Comparison of ENCODE assay signal across 8 mouse cellular contexts in genomic region chr14:55788256-55789050, GRCm38 (mm10). TPM values are rescaled to one million over a fixed set of nuclear protein-coding genes. Genes with fewer than 3 reads are reported as not detected.
DNase-seq lines count a peak whose midpoint lies in the region; ATAC-seq lines count a peak whose summit lies in the region.

TSS of gene Ripk3 (minus strand) at chr14:55788865.

- H3K4me2 ChIP-seq in intestine, embryonic 14.5 days (ENCODE audit: low read length): peak within 1 kb of the TSS; percentile 89
- H3K4me2 ChIP-seq in neural tube, embryonic 14.5 days (ENCODE audit: low read depth, low read length): peak within 1 kb of the TSS; percentile 35

- peak within 1 kb of the TSS; percentile 54 for H3K4me3 ChIP-seq in intestine, embryonic 14.5 days (ENCODE audit: low read depth, low read length)
- H3K4me3 ChIP-seq in neural tube, embryonic 14.5 days (ENCODE audit: low read depth, low read length): peak within 1 kb of the TSS; percentile 18; the same call in 1 of the 2 replicates

- DNase-seq in R1 (ENCODE audit: low read depth, low spot score): peak; percentile 83
- DNase-seq in gastrocnemius, postnatal 25 days: peak; percentile 17
- DNase-seq in intestine, embryonic 14.5 days (ENCODE audit: low spot score): peak; percentile 75
- peak; percentile 72 to 75 for DNase-seq in lung, adult 18-20 months
- no peak for DNase-seq in cerebellum, adult 8-10 months
- no peak for DNase-seq in left cerebral cortex, adult 11 months (ENCODE audit: low spot score)

- no peaks in the 10 kb centered on the region for H3K9me3 ChIP-seq in intestine, embryonic 14.5 days (ENCODE audit: control insufficient read depth, low read length)
- no peaks in the 10 kb centered on the region for H3K9me3 ChIP-seq in neural tube, embryonic 14.5 days (ENCODE audit: control insufficient read depth, low read length)

- peak within 1 kb of the TSS; percentile 53 for H3K9ac ChIP-seq in intestine, embryonic 14.5 days (ENCODE audit: low read length)
- H3K9ac ChIP-seq in neural tube, embryonic 14.5 days (replicated peaks; ENCODE audit: low read depth, low read length): no peak within 1 kb of the TSS

- peaks cover 25% of the 10 kb centered on the region for H3K27me3 ChIP-seq in intestine, embryonic 14.5 days (replicated peaks; ENCODE audit: control insufficient read depth, insufficient read depth, low read length)
- H3K27me3 ChIP-seq in neural tube, embryonic 14.5 days (ENCODE audit: control insufficient read depth, insufficient read depth, low read length): peaks cover 33% of the 10 kb centered on the region

- H3K36me3 ChIP-seq in intestine, embryonic 14.5 days (ENCODE audit: control insufficient read depth, insufficient read depth, low read length): no peaks in the 10 kb centered on the region
- no peaks in the 10 kb centered on the region for H3K36me3 ChIP-seq in neural tube, embryonic 14.5 days (ENCODE audit: control insufficient read depth, insufficient read depth, low read length)

- peak; percentile 97 for ATAC-seq in CD4-positive, CD25-positive, alpha-beta regulatory T cell, adult 4 months
- peak; percentile 44; the same call in 1 of the 2 replicates for ATAC-seq in intestine, embryonic 14.5 days (replicated peaks; ENCODE audit: low FRiP score, low TSS enrichment, low read depth)
- no peak for ATAC-seq in neural tube, embryonic 14.5 days (ENCODE audit: low read depth)

- WGBS in intestine, embryonic 14.5 days: 4% methylated on average over 40 of the region's 40 CpGs
- 6% methylated on average over 40 of the region's 40 CpGs for WGBS in neural tube, embryonic 14.5 days

- no peak within 1 kb of the TSS for H3K27ac ChIP-seq in intestine, embryonic 14.5 days (ENCODE audit: low read depth)
- H3K27ac ChIP-seq in neural tube, embryonic 14.5 days (ENCODE audit: low read depth, low read length): no peak within 1 kb of the TSS

- peaks cover 7% of the 10 kb centered on the region for H3K4me1 ChIP-seq in intestine, embryonic 14.5 days (replicated peaks; ENCODE audit: control insufficient read depth, insufficient read depth, low read length)
- H3K4me1 ChIP-seq in neural tube, embryonic 14.5 days (ENCODE audit: control insufficient read depth, insufficient read depth, low read length): 0 out of 2 replicates have a peak, but pooled peaks cover 3% of the 10 kb centered on the region

RNA-seq across cellular contexts. Expression of gene Ripk3, which starts in this region (rescaled TPM):
- 10 to 100 TPM; 80.3 to 81.9 TPM for polyA plus RNA-seq in CD4-positive, CD25-positive, alpha-beta regulatory T cell, adult 4 months (2017; shearing (Covaris generic))
- total RNA-seq in gastrocnemius, postnatal 25 days (2021): 1 to 10 TPM; 1.3 to 1.7 TPM
- polyA plus RNA-seq in intestine, embryonic 14.5 days (2014; fragmentation: Nextera tagmentation; extraction: Ambion mirVana): 48.5 and 51.7 TPM in 2 replicates
- polyA plus RNA-seq in neural tube, embryonic 14.5 days (2014; fragmentation: Nextera tagmentation; extraction: Ambion mirVana): 1.9 and 2.2 TPM in 2 replicates

Comparison
In these comparisons a context has a peak if more than half of its experiments do, and no peak if none do; other contexts are left out.
1. RNA of gene Ripk3 (polyA plus RNA-seq): 80.3 to 81.9 TPM in CD4-positive, CD25-positive, alpha-beta regulatory T cell, adult 4 months and 48.5 to 51.7 TPM in intestine, embryonic 14.5 days; 1.9 to 2.2 TPM in neural tube, embryonic 14.5 days; every median in the first group is over 10 times any median in the second.
2. DNase-seq: peak in R1 (single experiment), gastrocnemius, postnatal 25 days (single experiment), intestine, embryonic 14.5 days (single experiment) and lung, adult 18-20 months (2 of 2); none in cerebellum, adult 8-10 months (single experiment) and left cerebral cortex, adult 11 months (single experiment).